In genomic region chr16:53156352-53156751, GRCm38 (mm10) we compare ENCODE assay signal across 33 mouse cellular contexts.
"Had no signal": no experiment of that assay in that cellular context is flagged by ENCODE, and none has a peak within 500 bp of the region (broad histone marks: within the 10 kb centered on the region; RNA-seq: fewer than 3 reads in every experiment).

No protein-coding gene starts in this region.

- H3K27me3 ChIP-seq: heart, embryonic 12.5 days; heart, embryonic 13.5 days; heart, embryonic 15.5 days; hindbrain, embryonic 12.5 days; hindbrain, embryonic 13.5 days; hindbrain, embryonic 15.5 days; intestine, embryonic 15.5 days; kidney, embryonic 15.5 days had no signal

- ATAC-seq: hindbrain, embryonic 16.5 days; hindbrain, postnatal 0 days; inflammation-experienced regulatory T-cells, adult 6 months; intestine, embryonic 15.5 days; intestine, embryonic 16.5 days; intestine, postnatal 0 days had no signal

- H3K4me3 ChIP-seq: heart, embryonic 12.5 days; heart, embryonic 13.5 days; heart, embryonic 15.5 days; hindbrain, embryonic 10.5 days; hindbrain, embryonic 12.5 days; hindbrain, embryonic 13.5 days; hindbrain, embryonic 15.5 days; intestine, embryonic 15.5 days; kidney, embryonic 15.5 days; left cerebral cortex, adult 2 months had no signal

- H3K9ac ChIP-seq: heart, embryonic 12.5 days; heart, embryonic 13.5 days; heart, embryonic 15.5 days; hindbrain, embryonic 12.5 days; hindbrain, embryonic 13.5 days; hindbrain, embryonic 14.5 days; hindbrain, embryonic 15.5 days; intestine, embryonic 15.5 days; kidney, embryonic 15.5 days had no signal

- H3K4me1 ChIP-seq: heart, embryonic 12.5 days; heart, embryonic 13.5 days; heart, embryonic 15.5 days; hindbrain, embryonic 10.5 days; hindbrain, embryonic 12.5 days; hindbrain, embryonic 13.5 days; hindbrain, embryonic 15.5 days; intestine, embryonic 15.5 days; kidney, embryonic 15.5 days had no signal

- H3K4me2 ChIP-seq: heart, embryonic 12.5 days; heart, embryonic 13.5 days; heart, embryonic 15.5 days; hindbrain, embryonic 12.5 days; hindbrain, embryonic 13.5 days; hindbrain, embryonic 14.5 days; hindbrain, embryonic 15.5 days; intestine, embryonic 15.5 days; kidney, embryonic 15.5 days had no signal

- H3K36me3 ChIP-seq: heart, embryonic 12.5 days; heart, embryonic 13.5 days; heart, embryonic 15.5 days; hindbrain, embryonic 10.5 days; hindbrain, embryonic 12.5 days; hindbrain, embryonic 13.5 days; hindbrain, embryonic 15.5 days; intestine, embryonic 15.5 days; kidney, embryonic 15.5 days had no signal

- DNase-seq: heart, postnatal 10 days; heart, postnatal 14 days; heart, postnatal 36 days; heart, postnatal 4 days; kidney, adult 11 months; kidney, adult 18-20 months; kidney, adult 2 months; kidney, adult 8-10 months; kidney, adult 9 months; kidney, postnatal 10 days; kidney, postnatal 14 days; kidney, postnatal 25 days; kidney, postnatal 36 days; kidney, postnatal 4 days; layer of hippocampus, adult 9-11 months; layer of hippocampus, postnatal 36 days had no signal

- H3K27ac ChIP-seq: heart, embryonic 13.5 days; heart, embryonic 15.5 days; hindbrain, embryonic 10.5 days; hindbrain, embryonic 12.5 days; hindbrain, embryonic 13.5 days; hindbrain, embryonic 14.5 days; hindbrain, embryonic 15.5 days; hindbrain, postnatal 0 days; intestine, embryonic 15.5 days; kidney, embryonic 15.5 days; kidney, postnatal 0 days; left cerebral cortex, adult 2 months had no signal

- H3K9me3 ChIP-seq: heart, embryonic 12.5 days; heart, embryonic 13.5 days; heart, embryonic 15.5 days; hindbrain, embryonic 10.5 days; hindbrain, embryonic 12.5 days; hindbrain, embryonic 13.5 days; hindbrain, embryonic 15.5 days; intestine, embryonic 15.5 days; kidney, embryonic 15.5 days had no signal
